In the genomic region with DNA sequence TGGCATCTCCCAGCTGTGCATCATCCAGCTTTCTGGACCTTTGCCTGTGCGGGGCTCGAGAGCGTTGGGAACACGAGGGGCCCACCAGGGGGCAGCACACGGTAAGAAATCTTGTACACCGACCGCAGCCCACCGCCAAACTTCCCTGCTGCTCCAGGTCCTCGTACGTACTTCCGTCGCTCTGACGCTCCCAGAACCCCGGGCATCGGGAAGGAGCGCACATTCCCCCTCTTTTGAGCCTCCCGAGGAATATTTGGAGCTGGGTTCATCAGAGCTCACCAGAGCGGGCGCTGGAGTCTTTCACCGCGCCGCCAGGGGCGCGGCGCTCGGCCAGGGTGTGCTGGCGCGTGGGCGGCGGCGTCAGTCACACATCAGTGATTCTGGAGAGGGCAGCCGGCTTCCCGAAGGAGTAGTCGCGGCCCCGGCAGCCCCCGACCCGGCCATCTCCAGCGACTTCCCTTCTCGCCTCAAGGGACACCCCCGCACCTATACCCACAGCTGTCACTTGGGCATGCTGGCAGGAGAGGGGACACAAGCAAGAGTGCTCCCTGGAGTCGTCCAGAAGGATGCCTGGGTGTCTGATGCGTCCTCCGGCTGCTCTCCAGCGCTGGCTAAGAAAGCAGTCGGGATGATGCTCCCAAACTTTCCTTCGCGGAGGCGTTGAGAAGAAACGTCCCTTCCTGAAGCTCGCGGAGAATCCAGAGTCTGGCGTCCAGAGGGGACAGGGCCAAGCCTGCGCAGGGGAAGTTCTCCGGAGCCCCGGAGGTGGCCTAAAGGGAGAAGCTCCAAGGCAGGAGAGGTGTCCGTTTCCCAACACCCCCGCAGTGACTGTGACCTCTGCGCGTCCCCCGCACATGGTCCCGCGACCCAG, we compare ENCODE assay signal across 7 mouse cellular contexts. TPM values are rescaled to one million over a fixed set of nuclear protein-coding genes. Genes with fewer than 3 reads are reported as not detected.
DNase-seq lines count a peak whose midpoint lies in the region; ATAC-seq and TF ChIP-seq lines count a peak whose summit lies in the region.

No protein-coding gene starts in this region.

- H3K4me2 ChIP-seq in embryonic facial prominence, embryonic 13.5 days = peak overlapping the region; percentile 100
- H3K4me2 ChIP-seq in limb, embryonic 12.5 days = peak overlapping the region; percentile 100
- peak overlapping the region; percentile 98 for H3K4me2 ChIP-seq in midbrain, embryonic 14.5 days (ENCODE audit: low read length)

- no peak overlapping the region for H3K4me3 ChIP-seq in bone marrow macrophage, adult 2 months (ENCODE audit: insufficient read depth, low read length)
- H3K4me3 ChIP-seq in embryonic facial prominence, embryonic 13.5 days = peak overlapping the region; percentile 66
- peak overlapping the region; percentile 63 for H3K4me3 ChIP-seq in limb, embryonic 12.5 days (replicated peaks)
- peak overlapping the region; percentile 57 for H3K4me3 ChIP-seq in midbrain, embryonic 14.5 days (replicated peaks; ENCODE audit: low read depth, low read length)

- DNase-seq in heart, adult 9 months (ENCODE audit: low spot score in 2 of 2) = peak; percentile 56 to 85
- peak; percentile 61 for DNase-seq in kidney, adult 9 months
- DNase-seq in midbrain, embryonic 14.5 days = peak; percentile 97
- peak; percentile 8 to 12 for DNase-seq in spleen, postnatal 14 days (ENCODE audit: low spot score in 2 of 2)

- peaks cover 51% of the 10 kb centered on the region for H3K27me3 ChIP-seq in embryonic facial prominence, embryonic 13.5 days
- peaks cover 54% of the 10 kb centered on the region for H3K27me3 ChIP-seq in limb, embryonic 12.5 days
- peaks cover 14% of the 10 kb centered on the region for H3K27me3 ChIP-seq in midbrain, embryonic 14.5 days (ENCODE audit: control insufficient read depth, insufficient read depth, low read length)

- H3K27ac ChIP-seq in bone marrow macrophage, adult 2 months (ENCODE audit: insufficient read depth, low read depth, low read length) = no peak overlapping the region
- peak overlapping the region; percentile 39; the same call in 1 of the 2 replicates for H3K27ac ChIP-seq in embryonic facial prominence, embryonic 13.5 days
- H3K27ac ChIP-seq in limb, embryonic 12.5 days = no peak overlapping the region
- H3K27ac ChIP-seq in midbrain, embryonic 14.5 days (replicated peaks; ENCODE audit: low read depth, low read length) = no peak overlapping the region; the same call in 1 of the 2 replicates

- H3K36me3 ChIP-seq in embryonic facial prominence, embryonic 13.5 days = no peaks in the 10 kb centered on the region
- no peaks in the 10 kb centered on the region for H3K36me3 ChIP-seq in limb, embryonic 12.5 days
- no peaks in the 10 kb centered on the region for H3K36me3 ChIP-seq in midbrain, embryonic 14.5 days (ENCODE audit: control insufficient read depth, insufficient read depth, low read length)

- peak; percentile 65 for ATAC-seq in embryonic facial prominence, embryonic 13.5 days (ENCODE audit: insufficient number of reproducible peaks, insufficient read depth, low FRiP score, low TSS enrichment, low read depth)
- peak; percentile 63 for ATAC-seq in limb, embryonic 12.5 days (ENCODE audit: insufficient number of reproducible peaks, insufficient read depth, low FRiP score, low TSS enrichment, low read depth)
- peak; percentile 87 for ATAC-seq in midbrain, embryonic 14.5 days (ENCODE audit: low FRiP score, low TSS enrichment)

- no peak for TF ChIP-seq POLR2A in bone marrow macrophage, adult 2 months (IDR thresholded peaks at IDR 0.05; ENCODE audit: borderline replicate concordance, low read depth, low read length)

- peak overlapping the region; percentile 71 for H3K9ac ChIP-seq in embryonic facial prominence, embryonic 13.5 days
- peak overlapping the region; percentile 61 for H3K9ac ChIP-seq in limb, embryonic 12.5 days (replicated peaks)
- H3K9ac ChIP-seq in midbrain, embryonic 14.5 days (replicated peaks; ENCODE audit: low read length) = peak overlapping the region; percentile 55

- no peaks in the 10 kb centered on the region for H3K9me3 ChIP-seq in embryonic facial prominence, embryonic 13.5 days
- H3K9me3 ChIP-seq in limb, embryonic 12.5 days = no peaks in the 10 kb centered on the region
- H3K9me3 ChIP-seq in midbrain, embryonic 14.5 days (ENCODE audit: control insufficient read depth, low read length) = no peaks in the 10 kb centered on the region

- peak; percentile 56 for TF ChIP-seq CTCF in bone marrow macrophage, adult 2 months (IDR thresholded peaks at IDR 0.05; ENCODE audit: low read depth, low read length)

- H3K4me1 ChIP-seq in bone marrow macrophage, adult 2 months (ENCODE audit: control insufficient read depth, insufficient read depth, low read length) = no peaks in the 10 kb centered on the region
- H3K4me1 ChIP-seq in embryonic facial prominence, embryonic 13.5 days = peaks cover 16% of the 10 kb centered on the region
- H3K4me1 ChIP-seq in limb, embryonic 12.5 days (replicated peaks) = peaks cover 11% of the 10 kb centered on the region
- H3K4me1 ChIP-seq in midbrain, embryonic 14.5 days (ENCODE audit: control insufficient read depth, insufficient read depth, low read length) = 0 out of 2 replicates have a peak, but pooled peaks cover 15% of the 10 kb centered on the region

- WGBS in embryonic facial prominence, embryonic 13.5 days = under 1% methylated on average over 63 of the region's 63 CpGs
- under 1% methylated on average over 63 of the region's 63 CpGs for WGBS in limb, embryonic 12.5 days
- WGBS in midbrain, embryonic 14.5 days = under 1% methylated on average over 63 of the region's 63 CpGs

RNA-seq across cellular contexts. Expression of gene Sh3rf3, which starts 0.7 kb away (rescaled TPM):
- polyA plus RNA-seq in bone marrow macrophage, adult 2 months (2012; ENCODE audit: insufficient read depth, insufficient read length, missing spikeins) = not detected in 2 replicates
- polyA plus RNA-seq in embryonic facial prominence, embryonic 13.5 days (2015; fragmentation: Nextera tagmentation; extraction: Ambion mirVana) = 2.8 and 3.3 TPM in 2 replicates
- polyA plus RNA-seq in limb, embryonic 12.5 days (2016; fragmentation: Nextera tagmentation; extraction: Ambion mirVana) = 0.47 and 0.92 TPM in 2 replicates
- polyA plus RNA-seq in midbrain, embryonic 14.5 days (2014; fragmentation: Nextera tagmentation; extraction: Ambion mirVana) = 2.4 and 4.2 TPM in 2 replicates

Comparison
In these comparisons a context has a peak if more than half of its experiments do, and no peak if none do; other contexts are left out.
1. DNase-seq: peak in every context shown above with its lines; median percentile 97 in midbrain, embryonic 14.5 days; 70 in heart, adult 9 months; 61 in kidney, adult 9 months; 10 in spleen, postnatal 14 days.